Comparison of ENCODE assay signal across 9 mouse cellular contexts in the genomic region with DNA sequence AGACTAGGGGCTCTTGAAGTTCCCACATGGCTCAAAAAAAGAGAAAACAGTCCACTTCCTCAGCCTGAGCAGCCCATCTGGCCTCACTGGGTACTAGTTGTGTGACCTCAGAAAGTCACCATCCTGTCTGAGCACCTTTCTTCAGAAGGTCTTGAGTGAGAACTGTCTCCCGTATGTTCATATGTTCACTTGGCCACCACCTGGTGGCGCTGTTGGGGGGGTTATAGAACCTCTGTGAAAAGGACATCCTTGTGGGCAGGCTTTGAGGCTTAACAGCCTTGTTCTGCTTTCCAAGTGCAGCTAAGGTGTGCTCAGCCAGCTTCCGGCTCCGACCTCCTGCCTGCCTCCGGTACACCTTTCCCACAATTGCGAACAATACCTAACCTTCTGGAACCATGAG. TPM values are rescaled to one million over a fixed set of nuclear protein-coding genes. Genes with fewer than 3 reads are reported as not detected.
DNase-seq lines count a peak whose midpoint lies in the region; ATAC-seq and TF ChIP-seq lines count a peak whose summit lies in the region.
"Had no signal": no experiment of that assay in that cellular context is flagged by ENCODE, and none has a peak within 500 bp of the region (broad histone marks: within the 10 kb centered on the region; RNA-seq: fewer than 3 reads in every experiment).

No protein-coding gene starts in this region.

- TF ChIP-seq CTCF in ES-Bruce4 (IDR thresholded peaks at IDR 0.05; ENCODE audit: low read depth, low read length): peak; percentile 77

- H3K27me3 ChIP-seq in hindbrain, embryonic 10.5 days (ENCODE audit: insufficient read depth, poor library complexity, severe bottlenecking): peaks cover 3% of the 10 kb centered on the region; the same call in 1 of the 2 replicates
- H3K27me3 ChIP-seq in hindbrain, embryonic 14.5 days (ENCODE audit: control insufficient read depth, insufficient read depth, low read length): no peaks in the 10 kb centered on the region
- H3K27me3 ChIP-seq in ES-Bruce4 (ENCODE audit: control insufficient read depth, insufficient read depth, low read length, poor library complexity, severe bottlenecking): no peaks in the 10 kb centered on the region
- H3K27me3 ChIP-seq in limb, embryonic 12.5 days: no peaks in the 10 kb centered on the region
- H3K27me3 ChIP-seq: neural tube, embryonic 13.5 days had no signal

- no peak overlapping the region for H3K9ac ChIP-seq in hindbrain, embryonic 14.5 days
- no peak overlapping the region for H3K9ac ChIP-seq in ES-Bruce4 (ENCODE audit: low read depth, poor library complexity, severe bottlenecking)
- H3K9ac ChIP-seq in limb, embryonic 12.5 days (replicated peaks): no peak overlapping the region
- H3K9ac ChIP-seq: neural tube, embryonic 13.5 days had no signal

- peaks cover 7% of the 10 kb centered on the region for H3K36me3 ChIP-seq in hindbrain, embryonic 10.5 days
- peaks cover 25% of the 10 kb centered on the region for H3K36me3 ChIP-seq in hindbrain, embryonic 14.5 days (replicated peaks; ENCODE audit: control insufficient read depth, insufficient read depth)
- H3K36me3 ChIP-seq in ES-Bruce4 (ENCODE audit: control insufficient read depth, insufficient read depth, low read length, poor library complexity, severe bottlenecking): no peaks in the 10 kb centered on the region
- H3K36me3 ChIP-seq in limb, embryonic 12.5 days: peaks cover 19% of the 10 kb centered on the region

- TF ChIP-seq EP300 in ES-Bruce4 (IDR thresholded peaks at IDR 0.05; ENCODE audit: insufficient read depth, low read depth, low read length): no peak

- H3K27ac ChIP-seq in hindbrain, embryonic 10.5 days: peak overlapping the region; percentile 70
- no peak overlapping the region for H3K27ac ChIP-seq in hindbrain, embryonic 14.5 days
- H3K27ac ChIP-seq in ES-Bruce4 (ENCODE audit: insufficient read depth, low read length): no peak overlapping the region
- H3K27ac ChIP-seq in limb, embryonic 12.5 days: peak overlapping the region; percentile 24; the same call in 1 of the 2 replicates
- H3K27ac ChIP-seq: neural tube, embryonic 13.5 days had no signal

- no peak for DNase-seq in hindbrain, embryonic 10.5 days (ENCODE audit: low spot score)
- DNase-seq in hindbrain, embryonic 14.5 days (ENCODE audit: low spot score): no peak
- DNase-seq in brain, adult 2 months (ENCODE audit: low read depth, low spot score): peak; percentile 57
- peak; percentile 57 to 83 for DNase-seq in spleen, postnatal 4 days (ENCODE audit: low spot score in 2 of 2)
- no peak for DNase-seq in layer of hippocampus, adult 9-10 months (ENCODE audit: low spot score)
- DNase-seq in layer of hippocampus, adult 18-20 months (ENCODE audit: low spot score in 2 of 2): no peak

- no peak overlapping the region for H3K4me3 ChIP-seq in hindbrain, embryonic 10.5 days
- H3K4me3 ChIP-seq in hindbrain, embryonic 14.5 days (replicated peaks; ENCODE audit: low read length): no peak overlapping the region
- H3K4me3 ChIP-seq in ES-Bruce4 (ENCODE audit: low read depth, low read length): no peak overlapping the region
- no peak overlapping the region for H3K4me3 ChIP-seq in limb, embryonic 12.5 days (replicated peaks)
- H3K4me3 ChIP-seq: neural tube, embryonic 13.5 days had no signal

- H3K9me3 ChIP-seq in hindbrain, embryonic 10.5 days: no peaks in the 10 kb centered on the region
- H3K9me3 ChIP-seq in hindbrain, embryonic 14.5 days (ENCODE audit: control insufficient read depth, low read length): no peaks in the 10 kb centered on the region
- H3K9me3 ChIP-seq in ES-Bruce4 (replicated peaks; ENCODE audit: control insufficient read depth, insufficient read depth, low read length, poor library complexity, severe bottlenecking): no peaks in the 10 kb centered on the region
- no peaks in the 10 kb centered on the region for H3K9me3 ChIP-seq in limb, embryonic 12.5 days
- H3K9me3 ChIP-seq: neural tube, embryonic 13.5 days had no signal

- WGBS in hindbrain, embryonic 10.5 days: 73% methylated on average over 6 of the region's 6 CpGs
- 65% methylated on average over 6 of the region's 6 CpGs for WGBS in hindbrain, embryonic 14.5 days
- WGBS in limb, embryonic 12.5 days: 66% methylated on average over 6 of the region's 6 CpGs

- TF ChIP-seq POLR2A in ES-Bruce4 (IDR thresholded peaks at IDR 0.05; ENCODE audit: insufficient read depth, low read length): no peak

- ATAC-seq in hindbrain, embryonic 14.5 days (ENCODE audit: low FRiP score): no peak
- ATAC-seq in limb, embryonic 12.5 days (ENCODE audit: insufficient number of reproducible peaks, insufficient read depth, low FRiP score, low TSS enrichment, low read depth): no peak

- no peak overlapping the region for H3K4me2 ChIP-seq in hindbrain, embryonic 14.5 days (replicated peaks)
- H3K4me2 ChIP-seq in limb, embryonic 12.5 days: no peak overlapping the region
- H3K4me2 ChIP-seq: neural tube, embryonic 13.5 days had no signal

- peaks cover 42% of the 10 kb centered on the region for H3K4me1 ChIP-seq in hindbrain, embryonic 10.5 days (replicated peaks)
- H3K4me1 ChIP-seq in hindbrain, embryonic 14.5 days (replicated peaks; ENCODE audit: control insufficient read depth, insufficient read depth, low read length): no peaks in the 10 kb centered on the region
- H3K4me1 ChIP-seq in ES-Bruce4 (ENCODE audit: control insufficient read depth, insufficient read depth, low read length): peaks cover 3% of the 10 kb centered on the region
- peaks cover 29% of the 10 kb centered on the region for H3K4me1 ChIP-seq in limb, embryonic 12.5 days (replicated peaks)

RNA-seq across cellular contexts. Expression of gene Tppp3, which starts 10.1 kb away (rescaled TPM):
- polyA plus RNA-seq in hindbrain, embryonic 10.5 days (2016; fragmentation: Nextera tagmentation; extraction: Ambion mirVana): 131 and 243 TPM in 2 replicates
- 204 and 207 TPM in 2 replicates for polyA plus RNA-seq in hindbrain, embryonic 14.5 days (2014; fragmentation: Nextera tagmentation; extraction: Ambion mirVana)
- 14.4 and 19.0 TPM in 2 replicates for polyA plus RNA-seq in ES-Bruce4 (2011; ENCODE audit: insufficient read depth, insufficient read length, low read depth, missing spikeins)
- polyA plus RNA-seq in limb, embryonic 12.5 days (2016; fragmentation: Nextera tagmentation; extraction: Ambion mirVana): 25.3 and 28.9 TPM in 2 replicates
- 10 to 100 TPM; 54.8 to 58.5 TPM for total RNA-seq in layer of hippocampus, adult 18-20 months (2021)

RNA-seq across cellular contexts. Expression of gene Zdhhc1, which starts 15.2 kb away (rescaled TPM):
- polyA plus RNA-seq in hindbrain, embryonic 10.5 days (2016; fragmentation: Nextera tagmentation; extraction: Ambion mirVana): 23.3 and 29.2 TPM in 2 replicates
- polyA plus RNA-seq in hindbrain, embryonic 14.5 days (2014; fragmentation: Nextera tagmentation; extraction: Ambion mirVana): 32.7 and 33.1 TPM in 2 replicates
- 6.8 and 9.2 TPM in 2 replicates for polyA plus RNA-seq in ES-Bruce4 (2011; ENCODE audit: insufficient read depth, insufficient read length, low read depth, missing spikeins)
- 34.8 and 36.9 TPM in 2 replicates for polyA plus RNA-seq in limb, embryonic 12.5 days (2016; fragmentation: Nextera tagmentation; extraction: Ambion mirVana)
- total RNA-seq in layer of hippocampus, adult 18-20 months (2021): 10 to 100 TPM; 31.9 to 34.2 TPM

RNA-seq across cellular contexts. Expression of gene Hsd11b2, which starts 37.1 kb away (rescaled TPM):
- 24.1 and 36.7 TPM in 2 replicates for polyA plus RNA-seq in hindbrain, embryonic 10.5 days (2016; fragmentation: Nextera tagmentation; extraction: Ambion mirVana)
- 6.1 and 7.0 TPM in 2 replicates for polyA plus RNA-seq in hindbrain, embryonic 14.5 days (2014; fragmentation: Nextera tagmentation; extraction: Ambion mirVana)
- polyA plus RNA-seq in ES-Bruce4 (2011; ENCODE audit: insufficient read depth, insufficient read length, low read depth, missing spikeins): 0.54 and 0.61 TPM in 2 replicates
- polyA plus RNA-seq in limb, embryonic 12.5 days (2016; fragmentation: Nextera tagmentation; extraction: Ambion mirVana): 28.2 and 30.6 TPM in 2 replicates
- total RNA-seq in layer of hippocampus, adult 18-20 months (2021): not detected

Comparison
In these comparisons a context has a peak if more than half of its experiments do, and no peak if none do; other contexts are left out.
1. H3K27ac ChIP-seq: peak in hindbrain, embryonic 10.5 days (single experiment) and limb, embryonic 12.5 days (single experiment); none in hindbrain, embryonic 14.5 days (single experiment) and ES-Bruce4 (single experiment).
2. DNase-seq: peak in brain, adult 2 months (single experiment) and spleen, postnatal 4 days (2 of 2); none in hindbrain, embryonic 10.5 days (single experiment), hindbrain, embryonic 14.5 days (single experiment), layer of hippocampus, adult 9-10 months (single experiment) and layer of hippocampus, adult 18-20 months (0 of 2).